Mouse (Mus musculus) intestine, embryonic 14.5 days (tissue): Measurements from ENCODE around the gene Tmigd1. TPM values are rescaled to one million over a fixed set of nuclear protein-coding genes. Genes with fewer than 3 reads are reported as not detected.
"Not testable (repeated sequence)": the region's sequence is repeated elsewhere in the genome, so short reads cannot be mapped to it uniquely, and the experiment has no call there.

Experiments used
- ATAC-seq: fragments of 200-750 bp; cut with Nextera tagmentation; replicated peaks from 2 replicates; pipeline ENCODE4 v1.8.0; 2017; ENCODE audit warnings: low read depth, moderate number of reproducible peaks, moderate TSS enrichment, moderate library complexity; ENCODE audit not compliant: low FRiP score, low TSS enrichment
- DNase-seq: peaks from one replicate; pipeline ENCODE4 v3.0.0-alpha.2; 2018; ENCODE audit warnings: low spot score
- H3K27ac ChIP-seq: fragments of 300-500 bp; sonication (generic); 2 replicates; pipeline ENCODE4 v1.5.1; 2014; ENCODE audit warnings: low read depth, mild to moderate bottlenecking, control low read depth
- H3K27me3 ChIP-seq: fragments of 300-500 bp; sonication (generic); replicated peaks from 2 replicates; pipeline ENCODE4 v1.6.1; 2014; ENCODE audit warnings: low read length, control low read depth; ENCODE audit not compliant: control insufficient read depth, insufficient read depth
- H3K36me3 ChIP-seq: fragments of 300-500 bp; sonication (generic); 2 replicates; pipeline ENCODE4 v1.6.1; 2014; ENCODE audit warnings: low read length, control low read depth; ENCODE audit not compliant: control insufficient read depth, insufficient read depth
- H3K4me1 ChIP-seq: fragments of 300-500 bp; sonication (generic); replicated peaks from 2 replicates; pipeline ENCODE4 v1.6.1; 2014; ENCODE audit warnings: low read length, control low read depth, mixed read lengths; ENCODE audit not compliant: control insufficient read depth, insufficient read depth
- H3K4me2 ChIP-seq: fragments of 300-500 bp; sonication (generic); 2 replicates; pipeline ENCODE4 v1.6.1; 2014; ENCODE audit warnings: low read length
- H3K4me3 ChIP-seq: fragments of 300-500 bp; sonication (generic); 2 replicates; pipeline ENCODE4 v1.5.1; 2014; ENCODE audit warnings: low read depth, low read length, control low read depth, mixed read lengths
- H3K9ac ChIP-seq: fragments of 300-500 bp; sonication (generic); 2 replicates; pipeline ENCODE4 v1.6.1; 2014; ENCODE audit warnings: mild to moderate bottlenecking, low read length
- H3K9me3 ChIP-seq: fragments of 300-500 bp; sonication (generic); 2 replicates; pipeline ENCODE4 v1.6.1; 2016; ENCODE audit warnings: low read length, control low read depth; ENCODE audit not compliant: control insufficient read depth
- WGBS: fragments of 180-500 bp; shearing (Covaris S2); extraction: QIAGEN DNeasy Blood & Tissue Kit; methylation state at CpG from one replicate; pipeline ENCODE4 v1.1.7; 2014; 5-methylcytosine and 5-hydroxymethylcytosine counted together
- polyA plus RNA-seq: library from polyadenylated mRNA; unstranded; fragments of >200 nt; fragmentation: Nextera tagmentation; extraction: Ambion mirVana; gene quantifications from 2 replicates; pipeline ENCODE4 v1.2.1, GENCODE M21; 2014

Tmigd1 gene
- polyA plus RNA-seq, 1 experiment from 2014 or later, result 0.26 TPM

DNA sequence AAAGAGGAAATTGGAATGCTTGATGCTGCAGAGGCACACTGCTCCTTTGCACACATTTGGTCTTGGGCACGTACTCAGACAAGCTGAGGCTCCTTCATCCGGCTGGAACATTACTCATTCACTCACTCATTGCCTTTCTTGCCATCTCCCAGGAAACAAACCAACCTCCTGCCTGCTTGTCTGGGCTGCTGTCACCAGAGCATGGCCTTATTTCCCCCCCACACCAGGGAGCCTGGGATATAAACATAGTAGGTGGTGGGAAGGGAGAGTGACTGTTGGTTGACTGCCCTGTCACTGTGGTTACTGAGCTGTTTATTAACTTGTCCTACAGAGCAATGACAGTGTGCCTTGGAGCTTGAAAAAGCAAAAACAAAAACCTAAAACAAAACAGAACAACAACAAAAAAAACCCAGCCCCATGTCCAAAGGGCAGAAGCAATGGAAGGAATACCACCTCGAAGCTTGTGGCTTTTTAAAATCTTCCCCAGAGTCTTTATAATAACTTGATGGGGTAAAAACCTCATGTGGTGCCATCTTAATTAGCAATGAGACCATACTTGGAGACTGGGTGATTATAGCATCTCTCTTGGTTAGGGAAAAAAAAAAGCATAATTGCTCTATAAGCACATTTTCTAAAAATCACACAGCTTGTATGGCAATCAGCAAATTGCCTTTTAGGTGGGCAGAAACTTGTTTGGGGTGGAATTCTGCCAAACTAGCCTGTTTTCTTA is 9.5 kb downstream of the Tmigd1 start:
- ATAC-seq (no peak), DNase-seq (no peak)
- no peak overlapping the region for H3K27ac ChIP-seq

DNA sequence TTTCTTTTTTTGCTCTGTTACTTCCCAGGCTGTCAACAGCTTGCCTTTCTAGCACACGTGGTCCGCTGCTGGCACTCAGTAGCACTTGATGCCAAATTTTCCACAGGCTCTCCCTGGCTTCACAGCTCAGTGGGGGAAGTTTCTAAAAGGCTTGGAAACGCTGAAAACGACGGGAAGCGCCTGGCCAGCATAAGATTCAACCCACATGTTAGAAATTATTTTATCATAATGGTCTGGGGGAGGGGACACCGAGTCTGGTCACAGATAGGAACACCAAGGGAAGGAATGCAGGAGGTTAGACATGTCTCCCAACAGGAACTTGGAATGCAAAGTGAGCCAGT is 10.1 kb downstream of the Tmigd1 start:
- Histone ChIP-seq H3K27me3 (no peaks in the 10 kb centered on the region), H3K4me2 (no peak overlapping the region), H3K27ac (no peak overlapping the region), H3K4me1 (peaks cover 9% of the 10 kb centered on the region), H3K4me3 (no peak overlapping the region), H3K9ac (no peak overlapping the region), H3K9me3 (no peaks in the 10 kb centered on the region), H3K36me3 (no peaks in the 10 kb centered on the region)
- ATAC-seq (no peak), DNase-seq (no peak)
- WGBS, result 48% methylated on average over 7 of the region's 7 CpGs

More for the DNA sequence above, 9.5 kb downstream of the Tmigd1 start:
- Histone ChIP-seq H3K36me3 (no peaks in the 10 kb centered on the region), H3K27me3 (no peaks in the 10 kb centered on the region), H3K4me3 (no peak overlapping the region), H3K9ac (no peak overlapping the region), H3K4me1 (peaks cover 4% of the 10 kb centered on the region; the same call in 1 of the 2 replicates), H3K4me2 (no peak overlapping the region), H3K9me3 (no peaks in the 10 kb centered on the region)
- 59% methylated on average over 3 of the region's 3 CpGs for WGBS

DNA sequence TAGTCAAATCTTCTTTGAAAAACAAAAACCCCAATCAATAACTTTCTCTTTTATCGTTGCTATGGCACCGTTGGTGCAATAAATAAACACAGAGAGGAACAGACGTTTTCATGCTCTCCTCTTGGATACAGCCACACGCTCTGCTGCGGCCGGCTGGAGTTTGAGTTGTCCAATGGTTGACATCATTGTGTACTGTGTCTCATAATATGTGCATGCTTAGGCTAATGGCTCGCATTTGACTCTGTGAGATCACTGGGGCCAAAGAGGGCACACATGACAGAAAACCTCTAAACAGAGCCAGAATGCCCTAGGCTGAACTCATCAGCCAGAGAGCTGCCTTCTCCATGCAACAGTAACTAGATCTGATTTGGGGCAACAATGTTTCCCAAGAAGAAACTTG is 12.4 kb downstream of the Tmigd1 start:
- Histone ChIP-seq H3K36me3 (no peaks in the 10 kb centered on the region), H3K4me2 (no peak overlapping the region), H3K27me3 (no peaks in the 10 kb centered on the region), H3K27ac (no peak overlapping the region), H3K9ac (no peak overlapping the region), H3K9me3 (no peaks in the 10 kb centered on the region), H3K4me3 (no peak overlapping the region), H3K4me1 (peaks cover 14% of the 10 kb centered on the region)
- ATAC-seq (no peak), DNase-seq (no peak)
- 42% methylated on average over 7 of the region's 7 CpGs for WGBS

DNA sequence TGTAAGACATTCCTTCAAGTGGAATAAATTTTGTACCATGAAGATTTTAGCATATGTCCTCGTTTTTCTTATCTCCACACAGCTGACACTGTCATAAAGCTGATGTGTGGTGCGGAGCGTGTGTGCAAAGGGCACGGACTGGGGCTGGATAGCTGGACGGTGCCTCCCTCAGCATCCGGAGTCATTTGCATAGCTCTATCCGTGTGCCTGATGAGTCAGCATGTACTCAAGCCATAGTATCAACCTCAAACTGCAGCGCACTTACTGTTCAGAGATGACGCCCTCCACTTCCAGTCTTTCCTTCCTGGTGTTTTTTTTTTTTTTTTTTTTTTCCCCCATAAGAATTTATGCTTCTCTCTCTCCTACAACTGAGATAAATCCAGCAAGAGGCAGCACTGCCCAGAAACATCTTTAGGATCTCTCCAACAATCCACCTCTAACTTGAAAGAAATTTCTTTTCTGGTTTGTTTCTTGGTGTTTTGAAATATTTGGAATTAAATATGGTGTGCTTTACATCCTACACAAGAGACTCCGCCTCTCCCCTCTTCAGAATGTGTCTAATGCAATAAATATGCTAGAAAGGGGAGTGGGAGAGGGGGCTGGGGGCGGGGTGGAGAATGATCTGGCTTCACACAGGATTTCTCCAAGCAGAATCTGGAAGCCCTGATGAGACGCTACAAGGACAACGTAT is 14.7 kb downstream of the Tmigd1 start:
- Histone ChIP-seq H3K27ac (peak overlapping the region; percentile 11; the same call in 1 of the 2 replicates), H3K27me3 (no peaks in the 10 kb centered on the region), H3K4me2 (peak overlapping the region; percentile 40), H3K36me3 (no peaks in the 10 kb centered on the region), H3K4me3 (peak overlapping the region; percentile 8; the same call in 1 of the 2 replicates), H3K9ac (no peak overlapping the region), H3K4me1 (peaks cover 14% of the 10 kb centered on the region), H3K9me3 (no peaks in the 10 kb centered on the region)
- ATAC-seq (peak; percentile 82), DNase-seq (no peak)
- WGBS, result 16% methylated on average over 13 of the region's 13 CpGs

DNA sequence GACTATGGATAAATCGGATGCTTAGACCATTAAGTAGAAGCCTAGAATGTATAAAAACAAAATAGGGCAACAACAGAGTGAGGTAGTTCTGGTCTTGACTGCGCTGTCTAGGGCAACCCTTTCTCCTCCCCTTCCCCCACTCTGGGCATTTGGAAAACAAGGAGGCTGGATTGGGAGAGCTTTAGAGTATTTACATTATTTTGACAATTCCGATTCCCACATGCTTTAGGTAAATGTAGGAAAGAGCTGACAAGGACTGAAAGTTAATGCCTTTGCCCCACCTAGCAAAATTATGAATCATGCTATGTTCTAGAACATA is 15.2 kb downstream of the Tmigd1 start:
- peaks cover 14% of the 10 kb centered on the region for H3K4me1 ChIP-seq
- H3K4me3 ChIP-seq, result peak overlapping the region; percentile 8; the same call in 1 of the 2 replicates
- 34% methylated on average over 3 of the region's 3 CpGs for WGBS
- H3K36me3 ChIP-seq, result no peaks in the 10 kb centered on the region
- H3K27ac ChIP-seq, result peak overlapping the region; percentile 11; the same call in 1 of the 2 replicates
- DNase-seq (no peak), ATAC-seq (no peak)
- H3K9ac ChIP-seq, result no peak overlapping the region
- H3K4me2 ChIP-seq, result peak overlapping the region; percentile 40
- H3K27me3 ChIP-seq, result no peaks in the 10 kb centered on the region
- no peaks in the 10 kb centered on the region for H3K9me3 ChIP-seq

DNA sequence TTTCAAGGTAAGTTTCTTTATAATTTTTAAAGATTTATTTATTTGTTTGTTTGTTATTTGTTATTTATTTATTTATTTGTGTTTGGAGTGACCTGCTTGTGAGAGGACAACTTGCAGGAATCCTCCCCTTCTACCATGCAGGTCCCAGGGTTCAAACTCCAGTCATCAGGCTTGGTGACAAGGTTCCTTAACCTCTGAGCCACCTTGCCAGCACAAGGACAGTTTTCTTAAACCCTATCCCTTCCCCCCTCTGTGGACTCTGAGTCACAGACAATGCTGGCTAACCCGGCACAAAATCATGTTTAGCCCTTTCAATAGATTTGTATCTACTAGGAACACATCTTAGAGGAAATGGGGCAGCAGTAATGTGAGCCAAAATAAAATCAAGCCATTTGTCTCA is 18.6 kb downstream of the Tmigd1 start:
- peaks cover 14% of the 10 kb centered on the region for H3K4me1 ChIP-seq
- no peaks in the 10 kb centered on the region for H3K9me3 ChIP-seq
- DNase-seq (no peak), ATAC-seq (no peak)
- H3K27ac ChIP-seq, result no peak overlapping the region
- H3K4me3 ChIP-seq, result no peak overlapping the region
- no peaks in the 10 kb centered on the region for H3K36me3 ChIP-seq
- WGBS, result 69% methylated on average over 1 of the region's 1 CpGs
- H3K27me3 ChIP-seq, result no peaks in the 10 kb centered on the region
- no peak overlapping the region for H3K9ac ChIP-seq
- no peak overlapping the region for H3K4me2 ChIP-seq

DNA sequence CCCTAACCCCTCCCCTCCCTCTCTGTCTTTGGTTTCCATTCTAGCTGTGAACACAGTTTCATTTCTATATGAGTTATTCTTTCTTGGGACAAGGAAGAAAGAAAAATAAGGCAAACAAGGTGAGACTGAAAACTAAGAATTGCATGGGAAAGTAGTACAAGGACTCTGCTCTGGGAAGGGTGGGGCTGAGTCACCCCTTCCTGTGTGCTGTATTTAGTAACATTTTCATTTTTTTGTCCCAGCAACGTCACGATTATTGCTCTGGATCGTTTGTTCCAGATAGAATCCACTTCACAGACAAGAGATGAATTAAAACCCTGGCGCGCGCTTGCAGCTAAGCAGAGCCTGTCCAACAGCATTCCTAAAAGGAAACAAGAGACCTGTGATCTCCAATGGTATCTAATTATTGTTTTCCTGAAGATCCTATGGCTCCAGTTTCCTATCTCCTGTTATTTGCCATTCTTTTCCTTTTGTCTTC is 22.8 kb downstream of the Tmigd1 start, which contains the start of gene Blmh:
TSS of gene Blmh (plus strand) at position 51 of the 478 bp plus-strand sequence.
- no peak within 1 kb of the TSS for H3K4me2 ChIP-seq
- WGBS, result 55% methylated on average over 6 of the region's 6 CpGs
- H3K36me3 ChIP-seq, result no peaks in the 10 kb centered on the region
- H3K4me1 ChIP-seq, result no peaks in the 10 kb centered on the region
- no peaks in the 10 kb centered on the region for H3K9me3 ChIP-seq
- no peak within 1 kb of the TSS for H3K4me3 ChIP-seq
- no peak for DNase-seq
- no peaks in the 10 kb centered on the region for H3K27me3 ChIP-seq
- H3K27ac ChIP-seq, result no peak within 1 kb of the TSS
- ATAC-seq, result no peak
- H3K9ac ChIP-seq, result no peak within 1 kb of the TSS

DNA sequence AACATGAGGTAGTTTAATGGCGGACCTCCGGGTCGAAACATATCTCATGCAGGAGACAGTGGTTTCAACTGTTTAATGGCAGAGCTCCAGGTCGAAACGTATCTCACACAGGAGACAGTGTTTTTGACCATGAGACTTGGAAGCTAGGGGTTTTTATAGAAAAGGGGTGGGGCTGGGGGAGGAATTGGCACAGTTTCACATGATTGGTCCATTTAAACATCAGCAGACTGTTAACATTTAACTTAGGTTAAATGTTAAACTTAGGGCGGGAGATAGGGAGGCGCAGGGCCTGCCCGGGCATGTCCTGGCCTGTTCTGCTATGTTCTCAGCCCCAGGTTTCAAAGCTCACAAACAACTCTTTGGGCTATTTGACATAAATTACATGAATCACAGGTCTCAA is 26.6 kb downstream of the Tmigd1 start:
- H3K9me3 ChIP-seq, H3K9ac ChIP-seq, H3K4me1 ChIP-seq, H3K27ac ChIP-seq, ATAC-seq, H3K4me2 ChIP-seq, H3K4me3 ChIP-seq, H3K27me3 ChIP-seq, H3K36me3 ChIP-seq, DNase-seq: not testable (repeated sequence)
- WGBS, result 85% methylated on average over 8 of the region's 8 CpGs
